Mouse (Mus musculus): ENCODE measurements around the gene Tex30. TPM values are rescaled to one million over a fixed set of nuclear protein-coding genes. Genes with fewer than 3 reads are reported as not detected.

Tex30 gene
- 5.8 and 6.3 TPM in 2 replicates for polyA plus RNA-seq (2012; rRNA removed)

DNA sequence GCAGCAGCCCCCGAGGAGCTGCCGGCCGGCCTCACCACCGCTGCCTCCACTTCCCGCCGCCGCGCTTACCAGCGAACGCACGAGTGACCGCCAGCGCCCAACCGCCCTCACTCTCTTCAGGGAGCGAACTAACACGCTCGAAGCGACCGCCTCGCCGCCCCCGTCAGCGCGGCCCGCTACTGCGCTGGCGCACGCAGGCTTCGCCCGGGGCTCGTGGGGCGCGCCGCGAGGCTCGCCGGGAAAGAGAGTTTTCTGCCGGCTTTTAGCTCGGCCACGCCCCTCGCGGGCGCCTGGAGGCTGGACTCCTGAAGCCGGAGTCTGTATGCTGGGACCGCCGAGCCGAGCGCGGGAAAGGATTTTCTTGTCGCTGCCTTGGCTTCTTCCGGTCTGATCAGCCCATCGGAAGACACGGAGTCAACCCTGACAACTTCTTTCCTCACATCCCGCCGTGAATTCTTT is at the start of gene Tex30:
Gene Tex30, minus strand, starts transcription at position 183 of the 459 bp plus-strand sequence.
- WGBS, result under 1% methylated on average over 55 of the region's 55 CpGs
- TF ChIP-seq POLR2A (IDR thresholded peaks at IDR 0.05; ENCODE audit: low read depth, low read length) (peak; percentile 85), CTCF (IDR thresholded peaks at IDR 0.05; ENCODE audit: extremely low read depth, insufficient read depth, insufficient read length, insufficient replicate concordance) (no peak)
- H3K4me3 ChIP-seq (ENCODE audit: extremely low read depth, insufficient read depth, insufficient read length), result peak within 1 kb of the TSS; percentile 89
- peaks cover 2% of the 10 kb centered on the region; the same call in 1 of the 2 replicates for H3K4me1 ChIP-seq (ENCODE audit: control insufficient read depth, insufficient read depth, insufficient read length)
- no peaks in the 10 kb centered on the region for H3K36me3 ChIP-seq (ENCODE audit: control insufficient read depth, insufficient read depth, low read length)
- peak within 1 kb of the TSS; percentile 90 for H3K27ac ChIP-seq (ENCODE audit: insufficient read depth, low read length)
- no peaks in the 10 kb centered on the region for H3K27me3 ChIP-seq (ENCODE audit: control insufficient read depth, insufficient read depth, low read length)
- DNase-seq (ENCODE audit: low read depth in 1 of 2, low spot score in 2 of 2), result peak; percentile 79 to 91

DNA sequence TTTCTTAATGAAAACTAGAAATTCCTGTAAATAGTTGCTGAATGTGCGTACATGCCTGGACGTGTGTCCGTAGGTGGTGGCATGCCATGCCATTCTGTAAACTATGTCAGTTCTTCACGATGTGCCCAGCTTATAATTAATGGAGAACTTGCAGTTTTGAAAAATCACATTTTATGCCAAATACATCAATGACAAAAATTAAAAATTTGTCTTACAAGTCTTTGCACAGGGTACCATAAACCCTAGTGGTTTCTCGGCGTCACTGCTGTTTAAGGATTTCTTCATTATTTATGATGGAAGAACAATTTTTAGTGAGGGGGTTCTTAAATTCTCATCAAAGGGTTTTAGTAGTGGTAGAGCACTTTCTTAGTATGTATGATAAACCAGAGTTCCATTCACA is 46.5 kb upstream of the Tex30 start:
- DNase-seq (ENCODE audit: low read depth in 1 of 2, low spot score in 2 of 2), result no peak
- Histone ChIP-seq H3K27me3 (ENCODE audit: control insufficient read depth, insufficient read depth, low read length) (no peaks in the 10 kb centered on the region), H3K27ac (ENCODE audit: insufficient read depth, low read length) (no peak overlapping the region), H3K4me3 (ENCODE audit: extremely low read depth, insufficient read depth, insufficient read length) (no peak overlapping the region), H3K4me1 (ENCODE audit: control insufficient read depth, insufficient read depth, insufficient read length) (peaks cover 2% of the 10 kb centered on the region; the same call in 1 of the 2 replicates), H3K36me3 (ENCODE audit: control insufficient read depth, insufficient read depth, low read length) (no peaks in the 10 kb centered on the region)
- WGBS, result 39% methylated on average over 6 of the region's 6 CpGs
- TF ChIP-seq POLR2A (IDR thresholded peaks at IDR 0.05; ENCODE audit: low read depth, low read length), result no peak
- no peak for TF ChIP-seq CTCF (IDR thresholded peaks at IDR 0.05; ENCODE audit: extremely low read depth, insufficient read depth, insufficient read length, insufficient replicate concordance)

- Histone ChIP-seq H3K27ac (ENCODE audit: insufficient read depth, low read length) (peak within 1 kb of the TSS; percentile 80), H3K36me3 (ENCODE audit: control insufficient read depth, insufficient read depth, low read length) (0 out of 2 replicates have a peak, but pooled peaks cover under 1% of the 10 kb centered on the region), H3K4me3 (ENCODE audit: extremely low read depth, insufficient read depth, insufficient read length) (peak within 1 kb of the TSS; percentile 76), H3K4me1 (ENCODE audit: control insufficient read depth, insufficient read depth, insufficient read length) (peaks cover 2% of the 10 kb centered on the region; the same call in 1 of the 2 replicates), H3K27me3 (ENCODE audit: control insufficient read depth, insufficient read depth, low read length) (no peaks in the 10 kb centered on the region)
- WGBS, result under 1% methylated on average over 66 of the region's 66 CpGs
- peak; percentile 65 to 76 for DNase-seq (ENCODE audit: low read depth in 1 of 2, low spot score in 2 of 2)
- TF ChIP-seq CTCF (IDR thresholded peaks at IDR 0.05; ENCODE audit: extremely low read depth, insufficient read depth, insufficient read length, insufficient replicate concordance), result no peak
- TF ChIP-seq POLR2A (IDR thresholded peaks at IDR 0.05; ENCODE audit: low read depth, low read length), result peak; percentile 53
Measured at GRCm38 (mm10) chr1:44147563-44148381, 45.5 kb upstream of the Tex30 start, which contains the start of gene Ercc5. Gene Ercc5 (plus strand): TSS chr1:44147744.

DNA sequence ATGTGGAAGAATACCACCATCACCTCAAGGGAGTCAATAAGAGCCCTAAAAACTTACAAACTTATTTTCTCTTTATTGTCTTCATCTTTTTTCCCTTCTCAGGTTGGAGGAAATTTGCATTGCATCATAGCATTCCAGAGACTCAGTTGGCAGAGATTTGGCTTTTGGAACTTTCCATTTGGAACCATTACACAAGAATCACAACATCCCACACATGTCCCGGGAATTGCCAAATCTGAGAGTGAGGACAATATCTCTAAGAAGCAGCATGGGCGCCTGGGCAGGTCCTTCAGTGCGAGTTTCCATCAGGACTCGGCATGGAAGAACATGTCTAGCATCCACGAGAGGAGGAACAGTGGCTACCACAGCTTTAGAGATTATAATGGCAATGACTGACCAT is 40.5 kb upstream of the Tex30 start:
- H3K36me3 ChIP-seq (ENCODE audit: control insufficient read depth, insufficient read depth, low read length), result 0 out of 2 replicates have a peak, but pooled peaks cover 1% of the 10 kb centered on the region
- no peaks in the 10 kb centered on the region for H3K27me3 ChIP-seq (ENCODE audit: control insufficient read depth, insufficient read depth, low read length)
- no peak for DNase-seq (ENCODE audit: low read depth in 1 of 2, low spot score in 2 of 2)
- TF ChIP-seq CTCF (IDR thresholded peaks at IDR 0.05; ENCODE audit: extremely low read depth, insufficient read depth, insufficient read length, insufficient replicate concordance), result no peak
- no peak for TF ChIP-seq POLR2A (IDR thresholded peaks at IDR 0.05; ENCODE audit: low read depth, low read length)
- 89% methylated on average over 5 of the region's 5 CpGs for WGBS
- H3K27ac ChIP-seq (ENCODE audit: insufficient read depth, low read length), result no peak overlapping the region
- H3K4me3 ChIP-seq (ENCODE audit: extremely low read depth, insufficient read depth, insufficient read length), result no peak overlapping the region
- H3K4me1 ChIP-seq (ENCODE audit: control insufficient read depth, insufficient read depth, insufficient read length), result no peaks in the 10 kb centered on the region

- no peak for TF ChIP-seq CTCF (IDR thresholded peaks at IDR 0.05; ENCODE audit: extremely low read depth, insufficient read depth, insufficient read length, insufficient replicate concordance)
- no peak for TF ChIP-seq POLR2A (IDR thresholded peaks at IDR 0.05; ENCODE audit: low read depth, low read length)
- no peak overlapping the region for H3K4me3 ChIP-seq (ENCODE audit: extremely low read depth, insufficient read depth, insufficient read length)
- H3K4me1 ChIP-seq (ENCODE audit: control insufficient read depth, insufficient read depth, insufficient read length), result no peaks in the 10 kb centered on the region
- 81% methylated on average over 4 of the region's 4 CpGs for WGBS
- no peaks in the 10 kb centered on the region for H3K27me3 ChIP-seq (ENCODE audit: control insufficient read depth, insufficient read depth, low read length)
- no peak overlapping the region for H3K27ac ChIP-seq (ENCODE audit: insufficient read depth, low read length)
- 0 out of 2 replicates have a peak, but pooled peaks cover 1% of the 10 kb centered on the region for H3K36me3 ChIP-seq (ENCODE audit: control insufficient read depth, insufficient read depth, low read length)
- DNase-seq (ENCODE audit: low read depth in 1 of 2, low spot score in 2 of 2), result no peak
Measured at GRCm38 (mm10) chr1:44140232-44140631, 38.0 kb upstream of the Tex30 start.

DNA sequence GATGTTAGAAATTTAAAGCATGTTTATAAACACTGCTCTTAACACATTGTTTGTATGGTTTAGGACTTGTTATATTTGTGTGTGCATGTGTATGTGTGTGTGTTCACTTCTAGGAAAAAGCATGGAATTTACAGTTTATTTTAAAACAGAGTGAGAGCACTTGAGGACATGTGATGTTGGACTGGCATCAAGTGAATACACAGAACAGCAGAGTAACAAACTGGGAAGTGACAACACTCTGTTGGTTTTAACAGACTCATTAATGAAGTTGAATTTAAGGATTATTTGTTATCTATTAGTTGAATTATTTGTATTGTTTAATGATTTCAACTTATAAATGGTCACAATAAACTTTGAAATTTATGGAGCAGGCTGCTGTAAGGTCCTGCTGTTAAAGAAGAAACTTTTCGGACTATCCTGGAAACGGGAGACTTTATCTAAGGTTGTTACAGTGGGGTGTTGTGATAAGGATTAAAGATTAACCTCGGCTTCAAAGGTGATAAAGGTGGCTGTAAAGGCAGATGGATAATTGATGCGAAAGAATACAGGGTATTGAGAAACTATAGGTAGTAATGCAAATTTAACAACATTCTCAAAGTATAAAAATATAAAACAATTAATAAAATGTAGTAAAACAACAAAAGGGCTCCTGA is 27.8 kb upstream of the Tex30 start:
- DNase-seq (ENCODE audit: low read depth in 1 of 2, low spot score in 2 of 2), result no peak
- no peak overlapping the region for H3K4me3 ChIP-seq (ENCODE audit: extremely low read depth, insufficient read depth, insufficient read length)
- WGBS, result 92% methylated on average over 4 of the region's 4 CpGs
- H3K27me3 ChIP-seq (ENCODE audit: control insufficient read depth, insufficient read depth, low read length), result no peaks in the 10 kb centered on the region
- H3K27ac ChIP-seq (ENCODE audit: insufficient read depth, low read length), result no peak overlapping the region
- no peaks in the 10 kb centered on the region for H3K4me1 ChIP-seq (ENCODE audit: control insufficient read depth, insufficient read depth, insufficient read length)
- TF ChIP-seq POLR2A (IDR thresholded peaks at IDR 0.05; ENCODE audit: low read depth, low read length) (no peak), CTCF (IDR thresholded peaks at IDR 0.05; ENCODE audit: extremely low read depth, insufficient read depth, insufficient read length, insufficient replicate concordance) (no peak)
- no peaks in the 10 kb centered on the region; the same call in 1 of the 2 replicates for H3K36me3 ChIP-seq (ENCODE audit: control insufficient read depth, insufficient read depth, low read length)

Measured in spleen, adult 2 months (tissue).